Mouse (Mus musculus) urinary bladder, postnatal 14 days (tissue): Measurements from ENCODE around the gene Pard3b.

ENCODE experiments used
- DNase-seq: peaks from one replicate; pipeline ENCODE4 v3.0.0; 2021; ENCODE audit warnings: low spot score

Pard3b gene

DNA sequence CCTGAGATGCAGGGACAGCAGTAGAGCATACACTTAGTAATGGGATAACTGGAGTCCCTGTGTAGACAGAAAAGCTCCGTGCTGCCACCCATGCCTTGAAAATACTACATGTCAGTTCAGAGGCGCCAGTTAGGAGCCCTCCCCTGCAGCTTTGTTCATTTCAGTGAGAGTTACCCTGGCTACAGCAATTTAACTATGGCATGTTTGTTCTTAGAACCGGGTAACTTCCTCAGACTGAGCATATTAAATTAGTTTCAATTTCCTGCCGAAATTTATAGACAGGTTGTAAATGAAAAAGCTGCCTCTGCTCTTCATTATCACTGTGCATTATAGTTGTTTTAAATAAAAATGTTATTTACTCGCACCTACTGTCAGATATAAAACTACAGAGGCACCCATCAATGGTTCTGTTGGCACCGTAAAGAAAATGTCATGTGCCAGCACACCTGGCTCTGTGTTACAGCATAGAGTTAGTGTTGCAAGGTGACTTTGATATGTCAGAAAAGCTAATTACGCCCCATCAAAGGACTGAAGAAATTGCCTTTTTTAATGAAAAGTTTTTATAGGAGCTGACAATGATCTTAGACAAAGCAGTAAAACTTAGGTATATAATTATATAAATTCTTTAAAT lies 289.6 kb downstream of the Pard3b start:
- DNase-seq: no peak

- DNase-seq: no peak
Observed at GRCm38 (mm10) chr1:61933574-61933973, 294.9 kb downstream of the Pard3b start.

DNA sequence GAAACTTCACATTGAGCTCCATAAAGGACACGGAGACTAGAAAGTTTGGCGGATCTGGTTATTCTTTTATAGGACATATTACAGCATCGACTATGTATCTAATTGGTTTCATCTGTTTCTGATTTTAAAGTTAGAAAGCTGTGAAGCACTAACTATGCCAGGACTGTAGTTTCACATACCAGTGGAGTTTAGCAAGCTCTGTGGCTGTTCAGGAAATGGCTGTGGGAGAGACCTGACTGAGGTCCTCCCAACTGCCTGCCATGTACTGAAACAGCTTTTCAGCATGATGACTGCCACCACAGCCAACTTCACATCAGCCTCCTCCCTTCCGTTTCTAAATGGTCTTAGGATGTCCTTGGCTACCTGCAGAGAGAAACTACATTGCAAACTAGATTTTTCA lies 296.1 kb downstream of the Pard3b start:
- DNase-seq: no peak

- no peak for DNase-seq
Observed at GRCm38 (mm10) chr1:61939882-61940281, 301.3 kb downstream of the Pard3b start.

- no peak for DNase-seq
Observed at GRCm38 (mm10) chr1:61961533-61961932, 322.9 kb downstream of the Pard3b start.

DNA sequence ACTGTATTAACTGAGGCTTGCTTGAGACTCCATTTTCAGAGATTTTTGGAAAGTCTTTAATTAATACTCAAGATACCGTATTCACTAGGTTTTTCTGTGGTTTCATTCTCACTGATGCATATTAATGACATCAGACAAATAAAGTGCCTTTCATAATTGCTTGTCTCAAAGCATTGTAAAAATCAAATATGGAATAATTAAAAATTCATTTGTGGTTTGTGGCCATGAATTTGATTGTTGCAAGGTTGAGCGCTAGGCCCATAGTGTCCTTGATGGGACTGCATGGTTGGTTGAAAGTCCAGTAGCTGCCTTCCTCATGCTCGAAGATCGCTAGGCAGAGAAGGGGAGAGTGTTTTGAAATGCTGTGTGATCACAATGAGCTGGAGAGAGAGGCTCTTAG lies 323.9 kb downstream of the Pard3b start:
- DNase-seq: no peak

DNA sequence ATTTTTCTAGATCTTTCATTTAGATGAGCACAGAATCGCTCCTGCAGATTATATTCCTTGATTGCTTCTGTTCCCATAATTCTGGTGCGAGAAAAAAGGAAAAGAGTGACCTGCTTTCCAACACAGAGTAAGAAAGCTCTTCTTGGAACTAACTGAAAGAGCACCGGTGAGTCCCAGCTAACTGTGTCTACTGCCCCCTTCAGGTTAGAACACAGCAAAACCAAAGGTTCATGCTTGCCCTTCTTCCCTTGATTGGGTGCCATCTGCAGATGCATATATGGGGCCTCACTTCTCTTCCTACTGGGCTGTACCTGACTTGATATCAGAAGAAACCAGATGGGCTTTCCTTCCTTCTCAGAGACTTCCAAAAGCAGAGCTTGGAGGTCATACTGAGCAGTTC lies 328.5 kb downstream of the Pard3b start:
- DNase-seq: no peak

DNA sequence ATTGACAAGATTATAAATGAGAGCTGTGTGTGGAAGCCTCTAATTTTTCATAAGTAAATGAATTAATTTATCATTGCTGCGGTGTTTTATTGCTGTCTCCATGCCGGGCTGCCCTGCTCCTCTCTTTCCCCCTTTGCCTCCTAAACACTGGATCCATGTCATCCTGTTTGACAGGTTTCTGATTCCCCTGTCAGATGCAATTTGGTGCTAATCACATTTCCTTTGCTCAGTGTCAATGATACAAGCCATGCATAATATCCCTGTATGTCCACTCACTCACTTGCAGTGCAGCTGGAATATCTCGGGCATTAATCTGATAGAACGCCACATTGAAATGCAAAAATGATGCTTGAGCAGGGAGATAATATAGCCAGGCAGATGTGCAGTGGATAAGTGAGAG lies 329.2 kb downstream of the Pard3b start:
- no peak for DNase-seq

GRCm38 (mm10) chr1:61997711-61998110 lies 359.1 kb downstream of the Pard3b start:
- DNase-seq: no peak

GRCm38 (mm10) chr1:62008811-62009210 lies 370.2 kb downstream of the Pard3b start:
- DNase-seq: no peak

GRCm38 (mm10) chr1:62011712-62012111 lies 373.1 kb downstream of the Pard3b start:
- no peak for DNase-seq

GRCm38 (mm10) chr1:62016536-62017300 lies 378.1 kb downstream of the Pard3b start:
- no peak for DNase-seq

- no peak for DNase-seq
Observed at GRCm38 (mm10) chr1:62018276-62018675, 379.7 kb downstream of the Pard3b start.

GRCm38 (mm10) chr1:62019743-62020142 lies 381.1 kb downstream of the Pard3b start:
- no peak for DNase-seq

DNA sequence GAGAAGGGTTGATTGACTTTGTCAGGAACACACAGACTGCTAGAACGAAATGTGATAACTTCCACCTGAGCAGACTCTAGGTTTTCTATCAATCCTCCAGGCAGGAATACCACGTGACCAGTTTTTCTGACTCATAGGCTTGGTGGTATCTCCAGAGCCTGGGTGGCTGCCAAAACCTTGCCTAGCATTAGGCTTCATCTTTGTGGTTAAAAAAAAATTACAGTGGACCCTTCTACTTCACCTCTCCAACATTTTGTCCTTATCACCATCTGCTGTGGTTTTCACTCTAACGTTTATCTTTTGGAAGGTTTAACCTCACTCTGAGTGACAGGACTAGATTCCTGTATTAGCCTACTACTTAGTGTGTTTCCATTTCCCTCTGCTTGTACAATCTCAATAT lies 403.1 kb downstream of the Pard3b start:
- peak; percentile 16 for DNase-seq

GRCm38 (mm10) chr1:62048592-62048991 lies 410.0 kb downstream of the Pard3b start:
- no peak for DNase-seq

- no peak for DNase-seq
Observed at GRCm38 (mm10) chr1:62051186-62051825, 412.7 kb downstream of the Pard3b start.

DNA sequence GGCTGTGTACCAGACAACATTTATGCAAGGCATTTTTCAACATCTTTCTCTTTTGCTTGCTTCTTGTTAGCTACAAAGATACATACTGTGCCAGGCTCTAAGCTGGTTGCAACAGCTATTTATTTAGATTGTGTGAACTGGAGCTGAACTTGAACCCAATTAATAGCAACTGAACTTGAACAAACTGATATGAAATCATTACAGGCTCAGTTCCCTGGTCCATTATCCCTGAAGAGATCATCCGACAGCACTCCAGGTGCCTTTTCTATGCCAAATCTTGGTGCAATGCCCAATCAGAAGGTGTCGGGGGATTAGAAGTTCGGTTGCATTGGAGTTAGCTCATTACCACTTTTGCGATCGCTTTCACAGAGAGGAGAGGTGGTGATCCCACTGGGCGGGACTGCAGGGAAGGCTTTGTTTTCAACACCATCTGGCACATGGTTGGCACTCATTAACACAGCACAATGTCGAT lies 414.6 kb downstream of the Pard3b start:
- DNase-seq: no peak

DNA sequence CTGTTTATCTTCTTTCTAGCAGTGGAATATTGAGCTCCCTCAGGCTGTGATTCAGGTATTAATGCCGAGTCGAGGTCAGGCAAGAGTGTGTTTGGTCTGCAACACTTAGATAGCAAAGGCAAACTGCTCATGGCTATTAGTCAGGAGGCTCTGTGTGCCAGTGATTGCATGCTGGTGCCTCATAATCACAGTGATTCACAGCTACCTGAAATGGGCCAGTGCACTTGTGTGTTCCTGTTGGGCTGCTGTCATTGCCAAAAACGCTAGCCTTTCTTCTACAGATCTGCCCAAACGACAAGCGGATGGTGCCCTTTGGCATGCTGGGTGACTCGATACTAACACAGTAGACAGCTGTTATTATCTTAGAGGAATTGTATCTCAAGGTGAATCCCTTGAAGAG lies 416.7 kb downstream of the Pard3b start:
- no peak for DNase-seq

DNA sequence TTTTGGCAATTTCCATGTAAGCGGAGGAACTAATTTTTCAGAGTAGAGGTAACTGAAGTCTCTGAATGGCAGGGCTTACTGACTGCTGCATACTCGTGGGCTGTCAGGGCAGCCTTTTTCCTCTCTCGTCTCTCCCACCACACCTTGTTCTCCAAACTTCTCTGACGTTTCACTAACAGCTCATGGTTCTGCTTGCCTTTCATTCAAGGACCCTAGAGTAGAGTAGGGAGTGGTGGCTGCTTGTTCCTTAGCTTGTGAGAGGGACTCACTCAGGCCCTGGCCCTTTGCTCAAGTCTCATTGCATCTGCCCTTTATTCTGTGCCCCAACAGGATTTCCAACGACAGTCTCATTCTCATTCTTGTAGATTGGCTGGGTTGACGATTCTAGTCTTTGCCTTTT lies 432.0 kb downstream of the Pard3b start:
- no peak for DNase-seq

GRCm38 (mm10) chr1:62071139-62071538 lies 432.5 kb downstream of the Pard3b start:
- no peak for DNase-seq

DNA sequence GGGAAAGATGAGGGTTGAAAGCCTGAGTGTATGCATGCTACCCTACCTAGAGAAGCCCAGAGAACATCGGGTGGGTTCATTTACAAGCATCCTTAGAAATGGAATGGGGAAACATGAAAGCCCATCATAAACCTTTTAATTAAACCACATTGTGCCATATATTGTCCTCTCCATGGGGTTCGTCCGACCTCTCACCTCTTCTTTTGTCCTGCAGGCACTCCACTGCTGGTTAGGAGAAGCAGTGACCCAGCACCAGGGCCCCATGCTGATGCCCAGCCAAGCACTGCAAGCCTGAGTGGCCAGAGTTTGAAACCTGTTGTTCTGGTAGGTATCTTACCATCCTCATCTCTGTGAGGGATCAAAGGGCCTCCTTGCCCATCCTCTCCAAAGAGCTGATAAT lies 437.5 kb downstream of the Pard3b start:
- no peak for DNase-seq

DNA sequence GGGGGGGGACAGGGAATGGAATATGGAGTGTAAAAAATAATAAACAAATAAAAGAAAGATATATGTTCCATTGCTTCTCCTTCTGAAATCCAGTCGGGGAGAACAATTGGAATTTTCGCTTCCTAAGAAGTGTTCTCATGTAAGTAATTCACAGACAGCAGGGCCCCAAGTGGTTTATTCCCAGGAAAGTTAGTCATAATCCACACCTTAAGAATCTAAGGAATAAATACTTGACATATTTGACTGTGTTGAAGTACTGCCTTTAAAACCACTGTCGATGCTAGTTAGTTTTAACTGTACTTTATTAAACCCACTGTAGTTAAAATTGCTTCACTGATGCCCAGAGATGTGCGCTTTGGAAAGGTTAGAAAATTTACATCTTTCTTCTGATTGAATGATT lies 442.5 kb downstream of the Pard3b start:
- DNase-seq: no peak
